Mouse (Mus musculus) kidney, postnatal 4 days (tissue): ENCODE data around the gene Fbxw9.

Experiments used
- DNase-seq, 2 experiments: peaks; one replicate each; pipeline ENCODE4 v3.0.0; 2021; ENCODE audit warnings: mixed read lengths in 2 of 2

Fbxw9 gene

GRCm38 (mm10) chr8:85086238-85086637, 26.4 kb downstream of the Fbxw9 start:
- no peak for DNase-seq

- DNase-seq: no peak
Measured at GRCm38 (mm10) chr8:85088771-85089170, 28.9 kb downstream of the Fbxw9 start.

DNA sequence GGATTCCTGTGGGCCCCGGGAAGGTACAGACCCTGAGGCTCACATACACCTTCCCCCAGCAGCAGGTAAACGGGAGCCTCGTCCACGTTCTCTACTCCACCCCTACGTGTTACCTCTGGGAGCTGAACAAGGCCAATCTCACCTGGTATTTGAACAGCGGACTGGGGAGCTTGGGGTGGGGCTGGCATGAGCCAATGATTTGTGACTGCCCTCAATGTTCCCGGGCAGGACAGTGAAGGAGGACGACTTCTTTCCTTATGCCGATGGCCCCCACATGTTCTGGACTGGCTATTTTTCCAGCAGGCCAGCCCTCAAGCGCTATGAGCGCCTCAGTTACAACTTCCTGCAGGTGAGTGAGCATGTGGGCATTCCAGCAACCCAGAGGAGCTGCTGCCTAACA, 31.0 kb downstream of the Fbxw9 start:
- no peak for DNase-seq

GRCm38 (mm10) chr8:85091526-85092090, 31.8 kb downstream of the Fbxw9 start:
- no peak for DNase-seq

GRCm38 (mm10) chr8:85095051-85095450, 35.2 kb downstream of the Fbxw9 start:
- DNase-seq: no peak

DNA sequence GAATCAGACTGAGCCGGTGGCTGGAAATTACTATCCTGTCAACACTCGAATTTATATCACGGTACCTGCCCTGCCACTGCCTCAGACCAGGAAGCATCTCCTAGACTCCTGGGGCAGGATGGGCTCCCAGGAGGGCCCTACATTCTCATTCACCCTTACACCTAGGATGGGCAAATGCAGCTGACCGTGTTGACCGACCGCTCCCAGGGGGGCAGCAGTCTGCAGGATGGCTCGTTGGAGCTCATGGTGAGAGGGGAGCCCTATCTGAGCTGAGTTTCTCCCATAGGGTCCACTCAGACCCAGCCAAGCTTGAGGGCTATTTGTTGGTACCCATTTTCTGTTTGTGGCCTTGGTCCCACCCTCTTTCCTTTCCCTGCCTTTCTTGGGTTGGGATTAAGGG, 35.7 kb downstream of the Fbxw9 start:
- no peak for DNase-seq

DNA sequence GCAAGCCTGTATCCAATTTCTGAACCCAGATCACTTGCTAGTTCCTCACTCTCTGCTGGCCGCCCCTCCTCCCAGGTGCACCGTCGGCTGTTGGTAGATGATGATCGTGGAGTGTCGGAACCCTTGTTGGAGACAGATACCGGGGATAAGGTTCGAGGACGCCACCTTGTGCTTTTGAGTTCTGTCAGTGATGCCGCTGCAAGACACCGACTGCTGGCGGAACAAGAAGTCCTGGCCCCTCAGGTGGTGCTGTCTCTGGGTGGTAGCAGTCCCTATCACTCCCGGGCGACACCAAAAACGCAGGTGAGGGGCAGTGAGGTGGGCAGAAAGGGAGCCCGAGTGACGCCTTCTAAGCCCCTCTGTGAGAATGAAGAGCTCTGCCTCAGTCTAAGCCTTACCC, 36.3 kb downstream of the Fbxw9 start:
- no peak for DNase-seq

DNA sequence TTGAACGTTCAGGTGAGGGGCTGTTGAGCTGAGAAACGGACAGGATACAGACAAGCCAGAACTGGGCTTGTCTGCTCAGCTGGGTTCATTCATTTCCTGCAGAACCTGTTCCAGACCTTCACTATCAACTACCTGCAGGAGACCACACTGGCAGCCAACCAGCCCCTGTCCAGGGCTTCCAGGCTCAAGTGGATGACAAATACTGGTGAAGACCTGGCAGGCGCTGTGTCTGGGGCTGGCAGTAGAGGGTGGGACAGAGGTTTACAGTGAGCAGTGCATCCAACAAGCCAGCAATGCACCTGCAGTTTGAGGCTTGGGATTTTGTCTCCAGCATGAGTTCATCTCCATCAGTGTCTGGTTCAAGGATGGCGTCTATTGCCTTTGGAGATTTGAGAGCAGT, 37.0 kb downstream of the Fbxw9 start:
- DNase-seq: no peak

DNA sequence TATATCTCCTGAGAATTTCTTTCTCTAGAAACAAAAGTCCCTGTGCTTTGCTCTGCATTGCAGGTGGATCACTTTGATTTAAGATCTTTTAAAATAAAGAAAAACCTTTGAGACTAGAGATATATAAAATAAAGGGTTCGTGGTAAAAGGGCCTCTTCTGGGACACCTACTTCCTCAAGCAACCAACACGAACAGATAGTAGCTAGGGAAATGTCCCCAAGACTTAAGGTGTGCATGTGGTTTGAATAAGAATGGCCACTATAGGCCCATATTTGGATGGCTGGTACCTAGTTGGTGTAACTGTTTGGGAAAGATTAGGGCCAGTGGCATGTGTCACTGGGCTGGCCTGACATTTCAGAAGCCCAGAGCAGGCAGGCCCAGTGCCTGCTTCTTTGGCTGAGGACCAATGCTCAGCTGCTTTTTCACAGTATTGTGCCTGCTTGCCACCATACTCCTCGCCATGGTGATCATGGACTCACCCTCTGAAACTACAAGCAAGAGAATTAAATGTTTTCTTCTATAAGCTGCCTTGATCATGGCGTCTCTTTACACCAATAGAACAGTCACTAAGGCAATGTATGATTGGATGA, 40.3 kb downstream of the Fbxw9 start:
- DNase-seq: no peak

- DNase-seq: no peak
Measured at GRCm38 (mm10) chr8:85113241-85113640, 53.4 kb downstream of the Fbxw9 start.

DNA sequence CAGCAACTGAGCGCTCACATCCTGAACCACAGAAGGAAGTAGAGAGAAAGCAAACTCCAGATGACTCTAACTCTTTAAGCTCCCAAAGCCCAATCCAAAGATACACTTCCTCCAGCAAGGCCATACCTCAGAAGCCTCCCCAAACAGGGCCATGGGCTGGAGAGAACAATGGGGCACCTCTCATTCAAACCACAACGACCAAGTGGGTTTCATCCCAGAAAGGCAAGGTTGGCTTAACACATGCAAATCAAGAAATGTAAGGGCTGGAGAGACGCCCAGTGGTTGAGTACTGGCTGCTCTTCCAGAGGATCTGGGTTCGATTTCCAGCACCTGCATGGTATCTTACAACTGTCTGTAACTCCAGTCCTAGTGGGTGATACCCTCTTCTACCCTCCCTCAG, 55.6 kb downstream of the Fbxw9 start:
- no peak for DNase-seq
